Mouse (Mus musculus): ENCODE results near the gene Pcca. TPM values are rescaled to one million over a fixed set of nuclear protein-coding genes. Genes with fewer than 3 reads are reported as not detected.

The Pcca gene
- total RNA-seq, 4 experiments from 2014 or later = 35.3 to 45.7 (median 40.5) TPM

DNA sequence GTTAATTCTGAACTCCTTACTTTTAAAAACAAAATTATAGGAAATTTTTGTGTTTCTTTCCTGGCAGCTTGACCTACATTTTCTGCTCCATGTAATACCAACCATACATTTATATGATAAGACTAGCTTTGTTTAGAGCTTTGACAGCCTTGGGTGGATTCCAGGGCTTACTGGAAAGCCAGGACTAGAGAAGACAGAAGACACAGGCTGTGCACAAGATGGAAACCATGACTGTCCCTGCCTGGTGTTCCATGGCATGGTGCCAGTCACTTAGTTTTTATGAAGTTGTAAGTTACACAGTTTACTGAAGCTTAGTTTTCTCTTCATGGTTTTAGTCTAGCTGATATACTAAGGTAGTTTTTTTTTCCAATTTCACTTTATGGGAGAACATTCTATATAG, 202.7 kb downstream of the Pcca start:
- no peak for DNase-seq (ENCODE audit: low spot score in 2 of 2)

GRCm38 (mm10) chr14:122747860-122748842, 214.0 kb downstream of the Pcca start:
- DNase-seq (ENCODE audit: low spot score in 2 of 2) = no peak

DNA sequence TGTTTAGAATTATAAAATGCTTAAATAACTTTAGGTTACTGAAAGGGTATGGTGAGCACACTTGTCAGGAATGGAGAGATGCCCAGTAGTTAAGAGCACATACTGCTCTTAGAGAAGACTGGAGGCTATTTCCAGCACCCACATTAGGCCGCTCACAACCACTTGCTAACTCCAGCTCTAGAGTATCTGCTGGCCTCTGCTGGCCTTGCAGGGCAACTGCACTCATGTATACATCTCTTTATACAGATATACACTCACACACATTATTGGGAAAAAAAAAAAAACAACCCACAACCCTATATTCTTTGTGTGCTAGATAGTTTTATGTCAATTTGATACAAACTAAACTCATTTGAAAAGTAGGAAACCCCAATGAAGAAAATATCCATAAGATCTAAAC, 217.4 kb downstream of the Pcca start:
- no peak for DNase-seq (ENCODE audit: low spot score in 2 of 2)

DNA sequence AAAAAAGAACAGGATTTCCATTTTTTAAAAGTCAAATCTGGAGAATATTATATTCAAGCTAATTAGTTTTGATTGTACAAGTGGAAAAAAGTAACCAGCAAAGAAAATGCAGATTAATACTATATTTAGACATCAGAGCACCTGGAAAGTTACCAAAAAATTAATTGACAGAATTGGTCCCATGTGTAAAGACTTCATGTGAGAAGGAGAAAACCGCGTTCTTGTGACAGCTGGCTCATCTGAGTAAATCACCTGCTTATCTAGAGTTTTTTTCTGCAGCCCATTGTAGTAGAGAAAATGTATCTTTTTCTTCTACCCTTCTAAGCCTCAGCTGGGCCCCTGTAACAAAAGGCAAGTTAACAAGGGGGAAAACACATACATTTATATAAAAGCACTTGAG, 219.2 kb downstream of the Pcca start:
- DNase-seq (ENCODE audit: low spot score in 2 of 2) = no peak

DNA sequence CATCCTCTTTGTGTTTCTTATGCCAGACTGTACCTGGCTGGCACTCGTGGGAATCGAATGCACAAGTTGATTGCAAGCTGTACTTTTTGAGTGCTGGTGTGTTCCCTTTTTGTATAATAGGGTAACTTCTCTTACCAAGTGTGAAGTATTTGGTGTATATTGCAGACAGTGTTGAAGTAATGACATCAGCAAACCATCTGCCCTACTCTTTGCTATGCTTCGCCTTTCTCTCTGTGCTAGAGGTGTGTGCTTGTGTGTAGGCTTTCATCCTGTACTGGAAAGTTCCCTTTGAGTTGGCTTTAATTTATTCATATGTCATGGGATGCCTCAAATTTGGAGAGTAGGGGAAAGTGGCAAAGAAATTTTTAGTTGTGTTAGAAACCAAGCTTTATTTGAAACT, 220.2 kb downstream of the Pcca start:
- peak in 1 of 2 experiments; percentile 27 for DNase-seq (ENCODE audit: low spot score in 2 of 2)

- no peak for DNase-seq (ENCODE audit: low spot score in 2 of 2)
These were observed 221.4 kb downstream of the Pcca start for GRCm38 (mm10) chr14:122755559-122755958.

DNA sequence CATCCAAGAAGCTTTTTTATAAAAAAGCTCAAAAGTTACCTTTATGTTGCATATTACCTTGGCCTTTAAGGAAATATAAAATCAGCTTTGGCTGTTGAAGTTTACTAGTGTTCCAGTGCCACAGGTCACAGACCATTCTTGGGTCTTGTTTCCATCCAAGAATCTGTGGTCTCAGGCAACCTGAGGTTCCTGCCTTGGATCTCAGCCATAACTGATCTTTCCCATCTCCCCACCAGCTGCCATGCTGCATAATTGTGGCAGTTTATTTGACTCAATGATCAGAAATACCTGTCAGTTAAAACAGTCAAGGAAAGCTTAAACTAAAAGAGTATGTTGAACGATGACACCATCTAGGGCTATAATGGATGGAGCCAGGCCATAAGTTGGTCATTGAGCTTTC, 222.5 kb downstream of the Pcca start:
- no peak for DNase-seq (ENCODE audit: low spot score in 2 of 2)

DNA sequence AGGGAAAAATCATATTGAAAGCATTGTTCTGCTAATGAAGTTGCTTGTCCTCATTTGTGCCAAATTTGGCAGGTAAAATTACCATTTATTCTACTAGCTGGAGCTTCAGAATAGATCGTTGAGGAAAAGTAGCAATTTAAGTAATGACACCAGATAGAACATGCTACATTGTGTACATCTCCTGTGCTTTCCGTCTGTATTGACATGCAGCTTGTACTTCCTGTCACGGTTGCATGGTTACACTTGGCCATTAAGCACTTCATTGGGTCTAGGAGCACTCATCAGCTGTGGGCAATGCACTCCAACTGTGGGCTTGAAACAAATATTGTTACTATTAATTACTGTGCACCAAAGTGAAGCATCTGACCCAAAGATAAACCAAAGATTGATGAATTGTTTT, 225.8 kb downstream of the Pcca start:
- DNase-seq (ENCODE audit: low spot score in 2 of 2) = no peak

DNA sequence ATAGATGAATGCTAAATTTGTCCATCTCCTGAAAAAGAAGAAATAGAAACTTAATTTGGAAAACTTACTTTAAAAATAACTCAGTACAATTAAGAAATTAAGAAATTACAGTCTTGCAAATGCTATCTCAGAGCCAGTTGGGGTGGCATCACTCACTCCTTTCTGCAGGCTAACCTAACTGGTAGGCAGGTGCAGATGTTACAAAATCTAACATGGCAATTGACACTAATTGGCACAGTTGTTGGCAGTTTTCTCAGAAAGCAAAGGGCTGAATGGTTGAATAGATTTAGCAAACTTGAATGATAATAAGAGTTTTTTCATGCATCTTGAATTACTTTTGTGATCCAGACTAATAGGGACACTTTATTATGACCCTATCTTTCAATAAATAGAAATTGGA, 226.7 kb downstream of the Pcca start:
- DNase-seq (ENCODE audit: low spot score in 2 of 2) = no peak

GRCm38 (mm10) chr14:122762603-122763002, 228.5 kb downstream of the Pcca start:
- no peak for DNase-seq (ENCODE audit: low spot score in 2 of 2)

DNA sequence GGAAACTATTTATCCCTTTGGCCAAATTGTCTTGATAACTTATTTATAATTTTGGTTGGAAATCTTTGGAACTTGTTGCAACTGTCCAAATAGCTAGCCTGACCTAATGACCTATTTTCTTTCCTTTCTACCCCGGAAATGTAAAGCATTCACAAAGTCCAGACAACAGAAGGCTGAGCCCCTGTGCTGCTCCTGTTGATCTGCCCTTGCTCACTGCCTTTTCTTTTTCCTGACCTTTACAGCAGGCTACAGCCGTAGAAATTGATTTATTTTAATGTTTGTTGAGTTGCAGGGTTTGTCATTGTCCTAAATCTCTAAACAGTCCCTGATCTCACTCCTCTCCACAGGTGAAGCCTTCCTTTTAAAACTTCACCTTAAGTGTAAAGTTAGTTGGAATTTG, 231.8 kb downstream of the Pcca start:
- no peak for DNase-seq (ENCODE audit: low spot score in 2 of 2)

DNA sequence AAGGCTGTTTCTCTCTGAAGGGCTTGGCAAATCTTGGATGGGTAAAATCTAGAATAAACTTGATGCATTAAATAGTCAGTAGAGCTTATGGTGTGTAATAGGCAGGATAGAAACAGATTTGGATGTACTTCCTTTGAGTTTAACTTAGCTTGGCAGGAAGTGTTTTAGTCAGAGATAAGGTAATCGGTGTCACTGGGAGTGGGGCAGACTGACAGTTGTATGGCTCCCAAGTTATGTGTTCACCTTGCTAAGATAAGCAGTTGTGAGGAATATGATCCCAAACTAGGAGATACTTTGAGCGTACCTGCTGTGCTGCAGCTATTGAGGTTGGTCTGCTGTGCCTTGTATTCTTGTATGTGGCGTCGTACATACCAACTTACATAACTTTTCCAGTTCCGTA, 232.3 kb downstream of the Pcca start:
- DNase-seq (ENCODE audit: low spot score in 2 of 2) = no peak

DNA sequence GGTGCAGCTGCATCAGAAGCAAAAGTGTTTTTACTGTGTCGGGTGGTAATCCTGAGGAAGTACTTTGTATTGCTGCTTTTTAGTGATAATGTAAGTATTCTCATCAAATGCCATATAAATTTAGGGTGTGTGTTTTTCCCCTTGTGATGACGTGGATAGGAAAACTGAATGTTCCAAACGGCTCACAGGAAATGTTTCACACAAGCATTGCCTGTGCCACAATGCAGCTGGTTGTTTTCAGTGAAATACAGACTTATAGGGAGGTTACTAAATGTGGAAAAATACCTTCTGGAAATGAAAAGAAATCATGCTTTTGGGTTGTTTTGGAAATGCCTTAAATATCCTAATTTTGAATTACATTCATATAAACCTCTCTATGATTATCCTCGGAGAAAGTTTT, 250.6 kb downstream of the Pcca start:
- no peak for DNase-seq (ENCODE audit: low spot score in 2 of 2)

DNA sequence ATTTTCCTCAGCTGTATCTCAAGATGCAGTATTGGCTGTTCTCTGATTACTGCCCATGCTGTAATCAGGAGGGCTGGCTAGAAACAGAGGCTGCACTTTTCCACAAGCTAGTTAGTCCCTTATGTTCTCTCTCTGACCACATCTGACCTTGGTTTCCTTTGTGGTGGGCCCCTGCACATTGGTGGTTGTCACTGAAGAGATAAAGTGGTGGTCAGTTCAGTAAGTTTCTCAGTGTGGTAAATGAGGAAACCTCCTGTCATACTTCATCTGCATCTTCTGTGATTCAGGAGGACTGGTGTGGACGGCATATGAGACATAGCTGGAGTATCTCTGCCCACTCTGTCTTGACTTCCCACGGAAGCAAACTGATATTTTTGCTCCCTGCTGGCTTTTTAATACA, 254.1 kb downstream of the Pcca start:
- no peak for DNase-seq (ENCODE audit: low spot score in 2 of 2)

- no peak for DNase-seq (ENCODE audit: low spot score in 2 of 2)
These were observed 256.0 kb downstream of the Pcca start for GRCm38 (mm10) chr14:122790111-122790510.

GRCm38 (mm10) chr14:122793368-122793767, 259.2 kb downstream of the Pcca start:
- DNase-seq (ENCODE audit: low spot score in 2 of 2) = no peak

GRCm38 (mm10) chr14:122800296-122800695, 266.2 kb downstream of the Pcca start:
- DNase-seq (ENCODE audit: low spot score in 2 of 2) = no peak

- DNase-seq (ENCODE audit: low spot score in 2 of 2) = no peak
These were observed 286.9 kb downstream of the Pcca start for GRCm38 (mm10) chr14:122821002-122821401.

DNA sequence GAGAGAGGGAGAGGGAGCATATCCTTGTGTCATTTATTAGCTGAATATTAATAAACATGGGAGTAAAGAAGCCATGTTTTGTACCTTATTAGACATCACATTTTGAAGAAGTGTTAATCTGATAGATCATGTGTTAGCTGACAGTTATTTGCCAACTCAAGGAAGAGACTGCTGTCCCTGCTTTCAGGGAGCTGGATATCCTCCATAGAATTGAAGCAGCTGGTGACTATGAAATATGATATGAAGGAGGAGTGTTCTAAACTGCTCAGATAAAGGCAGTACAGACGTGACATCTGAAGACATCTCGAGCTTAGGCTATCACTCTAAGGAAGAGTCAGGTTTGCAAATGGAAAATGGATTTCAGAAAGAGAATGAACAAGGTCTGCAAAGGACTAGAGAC, 289.7 kb downstream of the Pcca start:
- no peak for DNase-seq (ENCODE audit: low spot score in 2 of 2)

DNA sequence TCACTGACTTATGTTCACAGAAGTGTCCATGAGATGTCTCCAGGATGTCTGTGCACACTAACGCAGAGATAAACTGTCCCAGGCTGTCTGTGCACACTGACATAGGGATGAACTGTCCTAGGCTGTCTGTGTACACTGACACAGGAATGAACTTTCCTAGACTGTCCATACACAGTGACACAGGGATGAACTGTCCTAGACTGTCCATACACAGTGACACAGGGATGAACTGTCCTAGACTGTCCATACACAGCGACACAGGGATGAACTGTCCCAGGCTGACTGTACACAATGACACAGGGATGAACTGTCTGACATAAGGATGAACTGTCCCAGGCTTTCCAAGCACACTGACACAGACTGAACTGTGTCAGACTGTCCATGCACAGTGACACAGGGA, 291.3 kb downstream of the Pcca start:
- no peak for DNase-seq (ENCODE audit: low spot score in 2 of 2)

- no peak for DNase-seq (ENCODE audit: low spot score in 2 of 2)
These were observed 296.3 kb downstream of the Pcca start for GRCm38 (mm10) chr14:122830433-122830832.

DNA sequence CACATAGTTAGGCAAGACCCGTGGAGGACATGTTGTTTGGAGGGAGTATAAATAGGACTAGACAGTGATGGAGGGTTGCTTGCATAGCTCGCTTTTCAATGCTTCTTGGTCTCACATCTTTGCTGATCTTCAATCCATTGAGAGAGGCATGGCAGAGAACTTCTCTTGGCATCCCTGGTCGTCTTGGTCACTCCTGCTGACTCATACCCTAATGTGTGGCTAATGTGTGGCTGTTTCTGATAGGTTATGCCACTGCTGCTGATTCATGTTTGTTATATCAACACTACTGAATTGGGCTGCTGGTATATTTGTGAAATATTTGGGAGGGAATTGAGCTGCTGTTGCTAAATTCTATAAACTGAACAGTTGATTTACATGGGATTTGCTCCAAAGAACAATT, 299.5 kb downstream of the Pcca start:
- DNase-seq (ENCODE audit: low spot score in 2 of 2) = no peak

- DNase-seq (ENCODE audit: low spot score in 2 of 2) = no peak
These were observed 300.6 kb downstream of the Pcca start for GRCm38 (mm10) chr14:122834753-122835152.

All from left cerebral cortex, adult 8-10 months (tissue).